Mouse (Mus musculus) liver, postnatal 0 days (tissue): Measurements from ENCODE around the gene Rhoq.

Experiments
- CTCF ChIP-seq: sonication (generic); IDR thresholded peaks from 2 replicates; pipeline ENCODE4 v1.5.1; 2016; ENCODE audit warnings: antibody characterized with exemption, low read depth
- EP300 ChIP-seq: IDR thresholded peaks from 2 replicates; pipeline ENCODE4 v1.6.1; 2016; ENCODE audit warnings: antibody characterized with exemption, low read depth, mild to moderate bottlenecking

DNA sequence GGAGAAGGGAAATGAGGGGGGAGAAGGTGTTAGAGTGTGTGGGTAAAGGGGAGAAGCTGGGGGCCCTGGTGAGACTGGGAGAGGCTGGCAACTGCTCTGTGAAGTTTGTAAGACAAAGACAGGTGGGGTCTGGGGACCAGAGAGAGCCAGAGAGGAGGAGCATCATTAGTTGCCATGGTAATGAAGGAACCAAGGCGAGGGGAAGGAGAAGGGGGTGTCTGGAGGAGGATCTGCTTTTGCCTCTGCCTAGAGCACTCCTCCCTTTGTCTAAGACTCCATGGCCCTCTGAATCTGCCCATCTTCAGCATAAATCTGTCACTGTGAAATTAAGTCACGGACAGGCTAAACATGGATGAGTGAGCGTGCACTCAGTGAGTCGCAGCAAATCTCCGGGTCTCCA is 30.0 kb upstream of the Rhoq start:
- no peak for TF ChIP-seq CTCF
- no peak for TF ChIP-seq EP300
